Mouse (Mus musculus) forebrain, embryonic 11.5 days (tissue): Measurements from ENCODE around the gene Urah. TPM values are rescaled to one million over a fixed set of nuclear protein-coding genes. Genes with fewer than 3 reads are reported as not detected.

Experiments
- ATAC-seq: fragments of 200-750 bp; cut with Nextera tagmentation; replicated peaks from 2 replicates; pipeline ENCODE4 v1.8.0; 2017; ENCODE audit warnings: moderate TSS enrichment; ENCODE audit not compliant: low FRiP score
- DNase-seq: peaks from one replicate; pipeline ENCODE4 v3.0.0-alpha.2; 2017; ENCODE audit warnings: low spot score
- H3K27ac ChIP-seq: fragments of 300-500 bp; sonication (generic); 2 replicates; pipeline ENCODE4 v1.5.1; 2014; ENCODE audit warnings: low read depth, low read length
- H3K27me3 ChIP-seq: fragments of 300-500 bp; sonication (generic); 2 replicates; pipeline ENCODE4 v1.6.1; 2014; ENCODE audit warnings: mild to moderate bottlenecking, low read length, mixed read lengths; ENCODE audit not compliant: control insufficient read depth, insufficient read depth
- H3K36me3 ChIP-seq: fragments of 300-500 bp; sonication (generic); 2 replicates; pipeline ENCODE4 v1.6.1; 2014; ENCODE audit warnings: mild to moderate bottlenecking, low read length, moderate library complexity, mixed read lengths; ENCODE audit not compliant: control insufficient read depth, insufficient read depth
- H3K4me1 ChIP-seq: fragments of 300-500 bp; sonication (generic); replicated peaks from 2 replicates; pipeline ENCODE4 v1.6.1; 2014; ENCODE audit warnings: low read length, mixed read lengths; ENCODE audit not compliant: control insufficient read depth, insufficient read depth
- H3K4me2 ChIP-seq: fragments of 300-500 bp; sonication (generic); 2 replicates; pipeline ENCODE4 v1.6.1; 2014; ENCODE audit warnings: low read depth, mild to moderate bottlenecking, low read length, moderate library complexity, mixed read lengths; ENCODE audit not compliant: severe bottlenecking
- H3K4me3 ChIP-seq: fragments of 300-500 bp; sonication (generic); 2 replicates; pipeline ENCODE4 v1.5.1; 2014; ENCODE audit warnings: low read depth, low read length
- H3K9ac ChIP-seq: fragments of 300-500 bp; sonication (generic); 2 replicates; pipeline ENCODE4 v1.6.1; 2014; ENCODE audit warnings: low read length
- H3K9me3 ChIP-seq: fragments of 300-500 bp; sonication (generic); 2 replicates; pipeline ENCODE4 v1.6.1; 2016; ENCODE audit warnings: low read length, mixed read lengths; ENCODE audit not compliant: control insufficient read depth
- WGBS: fragments of 180-500 bp; shearing (Covaris S2); extraction: QIAGEN DNeasy Blood & Tissue Kit; methylation state at CpG from one replicate; pipeline ENCODE4 v1.1.7; 2014; 5-methylcytosine and 5-hydroxymethylcytosine counted together
- polyA plus RNA-seq: library from polyadenylated mRNA; unstranded; fragments of >200 nt; fragmentation: Nextera tagmentation; extraction: Ambion mirVana; gene quantifications from 2 replicates; pipeline ENCODE4 v1.2.1, GENCODE M21; 2014

The Urah gene
- polyA plus RNA-seq, 1 experiment from 2014 or later = 0.48 TPM

DNA sequence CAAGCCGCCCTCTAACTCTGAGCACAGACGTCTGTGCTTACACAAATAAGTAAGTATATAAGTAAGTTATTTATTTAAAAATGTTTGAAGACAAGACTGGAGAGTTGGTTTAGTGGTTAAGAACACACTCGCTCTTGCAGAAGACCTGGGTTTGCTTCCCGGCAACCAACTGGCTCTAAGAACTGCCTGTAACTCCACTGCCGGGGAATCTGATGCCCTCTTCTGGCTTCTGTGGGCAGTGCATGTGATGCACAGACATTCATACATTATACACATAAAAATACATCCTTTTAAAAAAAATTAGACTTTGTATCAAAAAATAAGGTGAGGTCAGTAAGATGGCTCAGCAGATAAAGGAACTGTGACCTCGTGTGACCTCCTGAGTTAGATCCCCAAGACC lies 24.3 kb upstream of the Urah start:
- Histone ChIP-seq H3K9me3 (no peaks in the 10 kb centered on the region), H3K27ac (no peak overlapping the region), H3K4me3 (no peak overlapping the region), H3K36me3 (no peaks in the 10 kb centered on the region), H3K4me1 (no peaks in the 10 kb centered on the region), H3K27me3 (no peaks in the 10 kb centered on the region), H3K4me2 (no peak overlapping the region), H3K9ac (no peak overlapping the region)
- DNase-seq = no peak
- 92% methylated on average over 6 of the region's 6 CpGs for WGBS
- ATAC-seq = no peak

DNA sequence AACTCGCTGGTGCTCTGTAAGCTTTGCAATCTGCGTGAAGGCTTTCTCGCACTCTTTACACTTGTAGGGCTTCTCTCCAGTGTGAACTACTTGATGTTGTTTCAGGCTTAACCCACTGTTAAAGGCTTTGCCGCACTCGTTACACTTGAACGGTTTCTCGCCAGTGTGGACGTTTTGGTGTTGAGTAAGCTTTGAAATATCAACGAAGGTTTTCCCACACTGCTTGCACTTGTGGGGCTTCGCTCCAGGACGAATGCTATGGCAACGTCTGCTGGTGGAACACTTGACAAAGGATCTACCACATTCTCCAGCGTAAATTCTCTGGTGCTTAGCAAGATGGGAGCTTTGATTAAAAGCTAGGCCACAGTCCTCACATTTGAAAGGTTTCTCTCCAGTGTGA lies 23.1 kb upstream of the Urah start:
- Histone ChIP-seq H3K36me3 (no peaks in the 10 kb centered on the region), H3K27me3 (no peaks in the 10 kb centered on the region), H3K9me3 (no peaks in the 10 kb centered on the region), H3K4me1 (no peaks in the 10 kb centered on the region), H3K4me2 (no peak overlapping the region), H3K4me3 (no peak overlapping the region), H3K9ac (no peak overlapping the region), H3K27ac (no peak overlapping the region)
- DNase-seq (no peak), ATAC-seq (no peak)
- 88% methylated on average over 13 of the region's 13 CpGs for WGBS

DNA sequence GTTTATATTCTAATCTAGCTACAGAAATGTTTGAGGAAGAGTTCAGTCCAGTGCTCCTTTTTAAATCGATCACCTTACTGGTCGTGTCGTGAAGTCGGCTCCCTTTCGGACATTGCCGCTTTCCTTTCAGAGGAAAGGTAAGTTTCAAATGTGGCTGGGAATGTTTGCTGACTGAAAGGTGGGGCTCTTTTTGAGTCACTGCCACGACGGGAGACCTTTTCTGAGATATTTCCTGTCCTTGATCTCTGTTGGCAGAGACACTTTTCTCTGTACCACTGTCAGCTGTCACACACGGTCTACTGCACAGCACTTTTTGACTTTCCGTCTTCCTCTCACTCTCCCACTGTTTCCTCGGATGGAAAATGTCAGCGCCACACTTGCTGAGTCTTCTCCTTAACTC lies 22.0 kb upstream of the Urah start:
- Histone ChIP-seq H3K4me2 (no peak overlapping the region), H3K9me3 (no peaks in the 10 kb centered on the region), H3K4me1 (no peaks in the 10 kb centered on the region), H3K27ac (no peak overlapping the region), H3K36me3 (no peaks in the 10 kb centered on the region), H3K4me3 (no peak overlapping the region), H3K9ac (no peak overlapping the region), H3K27me3 (no peaks in the 10 kb centered on the region)
- DNase-seq (no peak), ATAC-seq (no peak)
- WGBS = 92% methylated on average over 12 of the region's 12 CpGs

DNA sequence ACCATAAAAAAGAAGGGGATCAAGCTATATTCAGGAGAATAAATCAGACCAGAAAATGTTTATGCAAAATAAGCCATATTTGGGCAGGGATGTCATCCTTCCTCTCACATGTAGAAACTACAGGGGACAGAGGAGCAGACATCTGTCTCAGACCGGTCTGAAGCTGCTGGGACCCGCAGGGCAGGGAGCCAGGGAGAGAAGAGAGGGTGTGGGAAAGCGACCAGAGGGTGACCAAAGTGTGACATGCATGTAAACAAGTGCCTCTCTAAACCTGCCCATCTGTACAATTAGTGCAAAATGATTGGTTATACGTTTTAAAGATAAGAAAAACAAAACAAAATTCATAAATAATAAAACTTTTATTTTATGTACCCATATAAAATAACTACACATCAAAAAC lies 14.6 kb upstream of the Urah start:
- DNase-seq (no peak), ATAC-seq (no peak)
- Histone ChIP-seq H3K27me3 (no peaks in the 10 kb centered on the region), H3K4me2 (no peak overlapping the region), H3K9ac (no peak overlapping the region), H3K4me3 (no peak overlapping the region), H3K36me3 (no peaks in the 10 kb centered on the region), H3K27ac (no peak overlapping the region), H3K9me3 (no peaks in the 10 kb centered on the region), H3K4me1 (peaks cover 3% of the 10 kb centered on the region; the same call in 1 of the 2 replicates)
- 87% methylated on average over 4 of the region's 4 CpGs for WGBS

DNA sequence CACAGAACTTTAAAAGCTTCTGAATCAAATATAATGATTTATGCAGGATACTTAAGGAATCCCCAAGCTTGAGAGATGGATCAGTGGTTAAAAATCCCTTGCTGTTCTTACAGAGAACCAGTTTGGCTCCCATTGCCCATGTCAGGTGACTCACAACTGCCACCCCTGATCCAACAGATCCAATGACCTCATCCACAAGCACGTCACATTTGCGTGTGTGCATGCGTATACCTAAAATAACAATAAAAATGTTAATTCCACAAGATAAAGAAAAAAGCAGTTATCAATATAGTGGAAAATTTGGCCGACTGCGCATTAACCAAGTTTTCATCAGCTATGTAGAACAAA lies 13.5 kb upstream of the Urah start:
- peaks cover 3% of the 10 kb centered on the region; the same call in 1 of the 2 replicates for H3K4me1 ChIP-seq
- H3K9me3 ChIP-seq = no peaks in the 10 kb centered on the region
- H3K4me3 ChIP-seq = peak overlapping the region; percentile 52
- peak overlapping the region; percentile 71 for H3K4me2 ChIP-seq
- DNase-seq (no peak), ATAC-seq (peak; percentile 38; the same call in 1 of the 2 replicates)
- no peaks in the 10 kb centered on the region for H3K27me3 ChIP-seq
- 45% methylated on average over 5 of the region's 5 CpGs for WGBS
- no peaks in the 10 kb centered on the region for H3K36me3 ChIP-seq
- peak overlapping the region; percentile 64; the same call in 1 of the 2 replicates for H3K9ac ChIP-seq
- no peak overlapping the region for H3K27ac ChIP-seq

DNA sequence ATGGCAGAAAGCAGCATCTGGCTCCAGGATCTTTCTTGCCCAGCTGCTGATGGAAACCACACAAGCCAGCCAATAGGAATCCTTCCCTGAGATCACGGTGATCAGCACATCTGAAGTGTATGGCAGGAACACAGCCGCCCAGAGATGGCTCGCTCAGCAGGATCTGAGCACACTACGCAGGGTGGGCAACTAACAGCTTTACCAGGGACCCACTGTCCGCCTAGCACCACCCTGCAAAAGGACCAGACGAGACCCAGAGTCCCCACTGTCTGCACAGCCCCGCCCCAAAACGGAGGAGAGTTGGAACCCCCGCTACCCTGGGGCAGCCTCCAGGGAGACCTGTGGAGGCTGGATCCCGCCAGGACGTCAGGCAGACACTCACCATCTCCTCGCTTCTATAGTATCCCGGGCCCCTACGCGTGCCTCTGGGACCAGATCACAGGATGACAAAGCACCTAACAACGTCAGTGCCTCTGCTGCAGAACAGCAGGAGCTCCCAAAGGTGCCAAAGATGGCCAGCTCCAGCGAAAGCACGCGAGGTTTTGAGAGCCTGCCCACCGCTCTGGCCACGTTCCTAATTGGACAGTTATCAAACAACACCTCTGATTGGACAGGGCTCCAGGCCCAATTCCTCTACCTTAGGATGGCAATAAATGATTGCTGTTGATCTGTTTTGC lies 13.0 kb upstream of the Urah start, which contains the start of gene Zfp941:
Gene Zfp941 (minus strand): TSS at position 526 of the 677 bp plus-strand sequence.
- ATAC-seq (peak; percentile 88), DNase-seq (peak; percentile 81)
- Histone ChIP-seq H3K4me1 (peaks cover 3% of the 10 kb centered on the region; the same call in 1 of the 2 replicates), H3K27ac (no peak within 1 kb of the TSS), H3K36me3 (no peaks in the 10 kb centered on the region), H3K9me3 (no peaks in the 10 kb centered on the region), H3K4me2 (peak within 1 kb of the TSS; percentile 71), H3K9ac (peak within 1 kb of the TSS; percentile 64), H3K4me3 (peak within 1 kb of the TSS; percentile 52), H3K27me3 (no peaks in the 10 kb centered on the region)
- 1% methylated on average over 21 of the region's 21 CpGs for WGBS

DNA sequence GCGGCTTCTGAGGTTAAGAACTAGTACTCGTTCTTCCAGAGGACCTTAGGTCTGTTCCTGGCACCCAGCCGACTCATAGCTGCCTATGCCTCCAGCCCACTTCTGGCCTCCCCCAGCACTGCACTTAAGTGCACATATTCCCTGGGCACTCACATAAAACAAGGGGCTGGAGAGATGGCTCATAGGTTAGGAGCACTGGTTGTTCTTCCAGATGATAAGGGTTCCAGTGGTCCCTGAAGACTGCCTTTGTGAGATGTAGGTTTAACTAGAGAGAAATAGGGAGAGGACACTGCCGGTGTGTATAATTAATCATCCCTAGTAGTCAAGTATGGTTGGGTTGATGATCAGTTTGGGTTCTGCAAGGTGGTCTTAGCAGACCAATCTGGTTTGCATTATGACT lies 12.1 kb upstream of the Urah start:
- H3K36me3 ChIP-seq = no peaks in the 10 kb centered on the region
- H3K27ac ChIP-seq = no peak overlapping the region
- no peak overlapping the region for H3K4me3 ChIP-seq
- H3K27me3 ChIP-seq = no peaks in the 10 kb centered on the region
- no peak overlapping the region for H3K4me2 ChIP-seq
- ATAC-seq (no peak), DNase-seq (no peak)
- 89% methylated on average over 4 of the region's 4 CpGs for WGBS
- H3K4me1 ChIP-seq = peaks cover 3% of the 10 kb centered on the region; the same call in 1 of the 2 replicates
- no peak overlapping the region for H3K9ac ChIP-seq
- no peaks in the 10 kb centered on the region for H3K9me3 ChIP-seq

DNA sequence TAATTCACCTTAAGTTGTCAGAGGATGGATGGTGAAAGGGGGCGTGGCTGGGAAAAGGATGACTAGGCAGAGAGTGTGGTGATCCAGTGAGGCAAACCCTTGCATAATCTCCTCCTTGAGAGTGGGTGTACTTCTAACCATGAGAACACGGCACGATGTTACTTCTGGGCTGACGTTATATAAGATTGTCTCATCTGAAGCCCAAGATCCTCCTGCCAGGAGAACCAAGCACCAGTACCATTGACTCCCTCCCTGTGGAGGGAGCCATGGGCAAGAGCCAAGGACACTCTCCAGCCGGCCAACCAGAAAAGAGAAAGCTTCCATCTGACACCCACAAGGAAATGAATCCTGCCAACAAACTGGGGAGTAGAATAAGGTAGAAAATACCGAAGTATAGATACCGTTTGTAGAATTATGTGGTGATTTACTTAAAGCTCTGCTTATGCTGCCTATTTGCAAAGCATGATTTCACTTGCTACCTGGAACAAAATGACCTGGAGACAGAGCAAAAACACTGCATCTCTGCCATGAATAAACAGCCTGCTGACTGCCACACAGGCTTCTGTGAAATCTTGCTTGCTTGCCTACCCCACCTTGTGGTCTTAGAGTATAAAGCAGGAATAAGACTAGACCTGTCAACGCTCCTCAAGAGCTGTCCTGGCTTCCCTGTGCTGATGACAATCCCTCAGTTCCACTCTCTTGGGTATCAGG lies 6.5 kb upstream of the Urah start:
- Histone ChIP-seq H3K9ac (no peak overlapping the region), H3K4me1 (no peaks in the 10 kb centered on the region), H3K9me3 (no peaks in the 10 kb centered on the region), H3K27me3 (no peaks in the 10 kb centered on the region), H3K27ac (no peak overlapping the region), H3K36me3 (no peaks in the 10 kb centered on the region), H3K4me3 (no peak overlapping the region), H3K4me2 (no peak overlapping the region)
- WGBS = 45% methylated on average over 8 of the region's 8 CpGs
- DNase-seq (no peak), ATAC-seq (no peak)
